In the genomic region with DNA sequence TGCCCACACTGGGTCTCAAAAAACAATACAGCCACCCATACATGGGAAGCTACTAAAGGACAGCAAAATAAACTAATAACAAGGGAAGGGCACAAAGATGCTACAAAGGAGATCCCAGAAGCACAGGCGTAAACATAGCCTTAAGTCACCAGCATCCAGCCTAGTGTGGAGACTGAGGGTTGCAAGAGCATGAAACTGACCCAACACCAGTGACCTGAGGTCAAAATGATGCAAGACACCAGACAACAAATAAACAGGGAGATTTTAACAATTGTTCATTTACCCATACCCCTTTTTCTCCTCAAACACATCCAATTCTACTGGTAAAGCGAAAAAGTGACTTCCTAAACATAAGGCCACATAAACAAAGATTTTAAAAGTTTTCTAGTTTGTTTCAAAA, we compare ENCODE assay signal across 28 mouse cellular contexts.
"Had no signal": no experiment of that assay in that cellular context is flagged by ENCODE, and none has a peak within 500 bp of the region (broad histone marks: within the 10 kb centered on the region; RNA-seq: fewer than 3 reads in every experiment).

No protein-coding gene starts in this region.

- H3K27me3 ChIP-seq: embryonic facial prominence, embryonic 12.5 days; embryonic facial prominence, embryonic 13.5 days; embryonic facial prominence, embryonic 15.5 days; forebrain, embryonic 12.5 days; forebrain, embryonic 13.5 days; forebrain, embryonic 15.5 days had no signal

- H3K9me3 ChIP-seq: embryonic facial prominence, embryonic 10.5 days; embryonic facial prominence, embryonic 12.5 days; embryonic facial prominence, embryonic 13.5 days; embryonic facial prominence, embryonic 15.5 days; forebrain, embryonic 10.5 days; forebrain, embryonic 12.5 days; forebrain, embryonic 13.5 days; forebrain, embryonic 15.5 days had no signal

- H3K4me2 ChIP-seq: embryonic facial prominence, embryonic 12.5 days; embryonic facial prominence, embryonic 13.5 days; embryonic facial prominence, embryonic 15.5 days; forebrain, embryonic 12.5 days; forebrain, embryonic 13.5 days; forebrain, embryonic 15.5 days had no signal

- H3K27ac ChIP-seq: embryonic facial prominence, embryonic 10.5 days; embryonic facial prominence, embryonic 12.5 days; embryonic facial prominence, embryonic 13.5 days; embryonic facial prominence, embryonic 15.5 days; forebrain, embryonic 10.5 days; forebrain, embryonic 12.5 days; forebrain, embryonic 13.5 days; forebrain, embryonic 15.5 days; gastrocnemius, adult 2 months; heart, adult 2 months had no signal

- H3K9ac ChIP-seq: embryonic facial prominence, embryonic 12.5 days; embryonic facial prominence, embryonic 13.5 days; embryonic facial prominence, embryonic 15.5 days; forebrain, embryonic 12.5 days; forebrain, embryonic 13.5 days; forebrain, embryonic 15.5 days; forebrain, postnatal 0 days had no signal

- H3K4me1 ChIP-seq: embryonic facial prominence, embryonic 10.5 days; embryonic facial prominence, embryonic 12.5 days; embryonic facial prominence, embryonic 13.5 days; embryonic facial prominence, embryonic 15.5 days; forebrain, embryonic 10.5 days; forebrain, embryonic 12.5 days; forebrain, embryonic 13.5 days; forebrain, embryonic 15.5 days had no signal

- ATAC-seq: forebrain, embryonic 13.5 days; forebrain, embryonic 14.5 days; forebrain, embryonic 15.5 days; forebrain, embryonic 16.5 days; forebrain, postnatal 0 days had no signal

- DNase-seq: cerebellum, adult 8-10 months; cerebellum, adult 9-10 months; cerebellum, adult 9-11 months; cerebellum, postnatal 10 days; cerebellum, postnatal 14 days; cerebellum, postnatal 25 days; cerebellum, postnatal 36 days; embryo, embryonic 11 days; forebrain, postnatal 0 days; gastrocnemius, adult 2 months; gastrocnemius, postnatal 10 days; gastrocnemius, postnatal 14 days; gastrocnemius, postnatal 25 days; gastrocnemius, postnatal 36 days; heart, adult 11 months; heart, adult 18-20 months; heart, adult 2 months had no signal

- H3K4me3 ChIP-seq: embryonic facial prominence, embryonic 10.5 days; embryonic facial prominence, embryonic 12.5 days; embryonic facial prominence, embryonic 13.5 days; embryonic facial prominence, embryonic 15.5 days; erythroblast, embryonic 14.5 days; forebrain, embryonic 10.5 days; forebrain, embryonic 12.5 days; forebrain, embryonic 13.5 days; forebrain, embryonic 15.5 days; gastrocnemius, adult 2 months; heart, adult 2 months had no signal
